Mouse (Mus musculus): ENCODE data around the gene Hunk.

Gene Hunk

DNA sequence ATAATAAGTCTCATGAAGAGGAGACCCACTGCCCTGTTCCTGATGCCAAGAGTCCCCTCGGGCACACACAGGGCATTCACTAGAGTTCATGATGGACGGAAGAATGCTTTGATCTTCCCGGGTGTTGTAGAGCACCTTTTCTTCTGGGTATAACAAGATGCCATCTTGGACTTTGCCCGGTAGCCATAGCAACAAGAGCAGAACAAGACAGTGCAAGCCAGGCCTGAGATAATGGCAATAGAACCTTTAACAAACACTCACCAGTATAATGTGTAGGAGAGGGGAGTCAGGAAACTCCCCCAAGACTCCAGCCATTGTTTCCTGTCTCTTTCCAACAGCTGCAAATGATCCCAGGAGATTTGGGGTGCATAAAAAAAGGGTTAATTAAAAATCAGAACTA is 8.9 kb downstream of the Hunk start:
- DNase-seq (ENCODE audit: low spot score): no peak

DNA sequence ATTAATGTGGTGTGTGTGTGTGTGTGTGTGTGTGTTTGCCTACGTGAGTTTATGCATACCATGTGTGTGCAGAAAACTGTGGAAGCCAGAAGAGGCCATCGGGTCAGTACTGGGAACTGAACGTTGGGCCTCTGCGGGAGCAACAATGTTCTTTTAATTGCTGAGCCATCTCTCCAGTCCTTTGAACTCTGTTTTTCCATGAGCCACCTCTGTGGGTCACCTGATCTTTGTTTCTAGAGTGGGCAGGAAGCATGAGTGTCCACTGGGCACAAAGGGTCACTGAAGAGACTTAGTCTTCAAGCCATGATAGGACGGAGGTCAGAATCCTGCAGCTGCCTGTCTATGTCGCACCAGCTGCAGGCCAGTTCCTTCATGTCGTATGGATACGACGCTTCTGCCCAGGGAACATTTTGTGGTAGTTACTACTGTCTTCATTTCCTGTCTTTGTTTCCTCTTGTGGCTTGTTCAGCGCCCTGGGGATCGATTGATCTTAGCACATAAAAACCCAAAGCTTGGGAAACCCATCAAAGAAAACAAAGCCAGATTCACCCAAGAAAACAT is 10.3 kb downstream of the Hunk start:
- no peak for DNase-seq (ENCODE audit: low spot score)

DNA sequence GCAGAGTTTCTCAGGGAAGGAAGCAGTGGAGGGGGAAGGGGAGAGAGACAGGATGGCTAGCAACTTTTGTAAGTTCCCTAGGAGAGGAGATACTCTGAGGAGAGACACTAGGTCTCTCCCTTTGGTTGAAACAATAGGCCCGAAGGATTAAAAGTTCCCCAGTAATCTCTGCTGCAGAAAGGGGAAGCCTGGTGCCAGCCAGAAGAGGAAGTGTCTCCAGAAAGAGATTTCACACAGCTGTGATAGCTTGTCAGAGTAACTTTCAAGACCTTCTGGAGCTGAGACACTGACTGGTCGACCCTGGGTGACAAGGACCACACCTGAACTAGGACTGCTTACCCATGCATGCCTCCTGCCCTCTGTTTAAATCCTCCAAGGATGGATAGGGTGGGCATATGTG is 11.1 kb downstream of the Hunk start:
- DNase-seq (ENCODE audit: low spot score): no peak

DNA sequence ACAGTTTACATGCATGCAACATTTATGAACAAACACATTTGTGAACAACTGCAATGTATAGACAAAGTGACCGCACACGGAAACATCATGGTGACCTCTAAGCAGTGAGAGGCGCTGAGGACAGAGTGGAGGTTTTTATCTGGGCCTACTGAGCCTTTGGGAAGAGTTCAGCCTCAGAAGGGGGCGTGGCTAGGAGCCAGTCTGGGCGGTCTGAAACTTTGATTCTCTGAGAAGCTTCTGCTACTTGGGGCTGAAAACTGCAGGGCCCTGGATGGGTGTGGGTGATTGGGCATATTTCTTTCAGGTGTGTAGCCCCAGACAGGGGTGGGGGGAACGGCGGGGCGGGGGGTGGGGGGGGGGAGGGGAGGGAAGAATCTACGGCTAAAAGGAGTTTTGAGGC is 14.5 kb downstream of the Hunk start:
- DNase-seq (ENCODE audit: low spot score): no peak

GRCm38 (mm10) chr16:90400906-90401666 is 15.3 kb downstream of the Hunk start:
- no peak for DNase-seq (ENCODE audit: low spot score)

DNA sequence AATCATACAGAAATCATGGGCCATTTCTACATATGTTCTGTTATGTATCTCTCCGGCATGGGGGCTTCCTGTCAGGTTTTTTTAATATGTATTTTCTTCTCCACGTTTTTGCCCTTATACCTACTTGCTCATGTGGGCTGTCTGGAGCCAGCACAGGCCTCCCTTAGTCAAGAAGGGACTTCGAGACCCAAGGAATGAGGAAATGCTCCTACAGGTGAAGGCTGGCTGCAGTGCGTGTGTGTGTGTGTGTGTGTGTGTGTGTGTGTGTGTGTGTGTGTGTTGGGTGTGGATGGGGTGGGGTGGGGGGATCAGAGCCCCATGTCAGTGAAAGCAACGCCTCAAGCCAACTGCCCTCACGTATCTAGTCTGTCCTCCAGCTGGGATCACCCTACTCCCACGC is 16.5 kb downstream of the Hunk start:
- DNase-seq (ENCODE audit: low spot score): no peak

DNA sequence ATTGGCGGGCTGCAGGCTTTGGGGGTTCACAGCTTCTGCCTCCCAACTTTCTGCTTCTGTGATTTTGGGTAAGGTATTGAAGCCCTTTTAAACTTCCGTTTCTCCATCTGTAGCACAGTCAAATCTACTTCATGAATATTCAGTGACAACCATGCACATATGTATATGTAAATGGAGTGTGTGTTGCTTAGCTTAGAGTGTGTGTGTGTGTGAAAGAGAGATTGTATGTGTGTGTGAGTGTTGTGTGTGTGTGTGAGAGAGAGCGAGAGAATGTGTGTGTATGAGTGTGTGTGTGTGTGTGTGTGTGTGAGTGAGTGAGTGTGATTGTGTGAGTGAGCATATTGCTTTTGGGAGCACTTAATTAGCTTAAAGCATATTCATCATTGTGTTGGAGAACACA is 19.4 kb downstream of the Hunk start:
- no peak for DNase-seq (ENCODE audit: low spot score)

DNA sequence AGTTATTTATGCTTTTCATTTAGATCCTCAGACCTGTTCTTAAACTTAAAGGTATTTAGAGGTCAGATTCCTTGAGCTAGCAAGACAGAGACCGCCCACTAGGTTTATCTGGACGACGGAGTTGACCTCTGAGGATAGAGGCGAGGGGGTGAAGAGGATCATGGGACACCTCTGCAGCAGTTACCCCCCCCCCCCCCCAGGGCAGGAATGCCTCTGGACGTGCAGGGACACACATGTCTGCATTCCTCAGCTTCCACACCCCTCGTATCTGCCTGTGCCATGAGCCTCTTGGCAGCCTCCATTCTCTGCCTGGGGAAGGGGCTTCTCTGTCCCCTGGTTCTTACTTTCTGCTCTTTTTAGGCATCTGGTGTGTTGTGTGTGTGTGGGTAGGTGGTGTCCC is 19.8 kb downstream of the Hunk start:
- DNase-seq (ENCODE audit: low spot score): no peak

- no peak for DNase-seq (ENCODE audit: low spot score)
Measured at GRCm38 (mm10) chr16:90407541-90408289, 21.9 kb downstream of the Hunk start.

- no peak for DNase-seq (ENCODE audit: low spot score)
Measured at GRCm38 (mm10) chr16:90412096-90413082, 26.6 kb downstream of the Hunk start.

- DNase-seq (ENCODE audit: low spot score): no peak
Measured at GRCm38 (mm10) chr16:90416621-90417020, 30.8 kb downstream of the Hunk start.

GRCm38 (mm10) chr16:90418661-90419060 is 32.8 kb downstream of the Hunk start:
- DNase-seq (ENCODE audit: low spot score): no peak

- no peak for DNase-seq (ENCODE audit: low spot score)
Measured at GRCm38 (mm10) chr16:90421145-90421544, 35.3 kb downstream of the Hunk start.

- DNase-seq (ENCODE audit: low spot score): no peak
Measured at GRCm38 (mm10) chr16:90421551-90421950, 35.7 kb downstream of the Hunk start.

GRCm38 (mm10) chr16:90422108-90422529 is 36.3 kb downstream of the Hunk start:
- DNase-seq (ENCODE audit: low spot score): no peak

- no peak for DNase-seq (ENCODE audit: low spot score)
Measured at GRCm38 (mm10) chr16:90423898-90424297, 38.1 kb downstream of the Hunk start.

DNA sequence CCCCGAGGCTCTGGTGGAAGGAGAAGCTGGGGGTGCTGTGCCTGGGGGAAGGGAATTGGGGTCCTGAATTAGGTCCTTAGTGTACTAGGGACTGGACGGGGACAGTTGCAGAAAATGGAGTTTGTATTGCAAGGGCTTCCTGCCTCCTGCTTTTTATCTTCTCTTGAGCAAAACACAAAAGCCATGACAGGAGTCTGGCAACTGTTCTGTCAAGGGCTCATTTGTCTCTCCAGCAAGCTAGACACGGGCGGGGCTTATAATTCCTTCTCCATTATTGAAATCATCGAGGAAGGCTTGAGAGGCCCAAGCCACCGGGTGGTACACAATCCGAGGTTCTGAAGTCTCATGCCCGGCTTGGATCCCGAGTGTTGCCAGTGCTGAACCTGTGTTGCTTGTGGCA is 38.6 kb downstream of the Hunk start:
- DNase-seq (ENCODE audit: low spot score): no peak

- DNase-seq (ENCODE audit: low spot score): no peak
Measured at GRCm38 (mm10) chr16:90426234-90426633, 40.4 kb downstream of the Hunk start.

GRCm38 (mm10) chr16:90427838-90428630 is 42.2 kb downstream of the Hunk start:
- DNase-seq (ENCODE audit: low spot score): no peak

GRCm38 (mm10) chr16:90433551-90433950 is 47.7 kb downstream of the Hunk start:
- DNase-seq (ENCODE audit: low spot score): no peak

GRCm38 (mm10) chr16:90435231-90435630 is 49.4 kb downstream of the Hunk start:
- DNase-seq (ENCODE audit: low spot score): no peak

All from urinary bladder, postnatal 25 days (tissue).